Mouse (Mus musculus) adrenal gland, adult 10 weeks (tissue): Measurements from ENCODE around the gene Traf7. TPM values are rescaled to one million over a fixed set of nuclear protein-coding genes. Genes with fewer than 3 reads are reported as not detected.

ENCODE experiments used
- polyA plus RNA-seq: library from polyadenylated mRNA; stranded (reverse); fragments of 350-450 nt; fragmentation: Illumina TruSeq; extraction: RNeasy Lipid Tissue Mini Kit (QIAGEN cat#74804); gene quantifications from one replicate; pipeline ENCODE4 v1.2.3, GENCODE M21; 2014; ENCODE audit warnings: low read depth, low replicate concordance

The Traf7 gene
- polyA plus RNA-seq = 8.4 TPM

GRCm38 (mm10) chr17:24527723-24528559 is at the start of gene Traf7:
TSS of gene Traf7 (minus strand) at chr17:24527938.

DNA sequence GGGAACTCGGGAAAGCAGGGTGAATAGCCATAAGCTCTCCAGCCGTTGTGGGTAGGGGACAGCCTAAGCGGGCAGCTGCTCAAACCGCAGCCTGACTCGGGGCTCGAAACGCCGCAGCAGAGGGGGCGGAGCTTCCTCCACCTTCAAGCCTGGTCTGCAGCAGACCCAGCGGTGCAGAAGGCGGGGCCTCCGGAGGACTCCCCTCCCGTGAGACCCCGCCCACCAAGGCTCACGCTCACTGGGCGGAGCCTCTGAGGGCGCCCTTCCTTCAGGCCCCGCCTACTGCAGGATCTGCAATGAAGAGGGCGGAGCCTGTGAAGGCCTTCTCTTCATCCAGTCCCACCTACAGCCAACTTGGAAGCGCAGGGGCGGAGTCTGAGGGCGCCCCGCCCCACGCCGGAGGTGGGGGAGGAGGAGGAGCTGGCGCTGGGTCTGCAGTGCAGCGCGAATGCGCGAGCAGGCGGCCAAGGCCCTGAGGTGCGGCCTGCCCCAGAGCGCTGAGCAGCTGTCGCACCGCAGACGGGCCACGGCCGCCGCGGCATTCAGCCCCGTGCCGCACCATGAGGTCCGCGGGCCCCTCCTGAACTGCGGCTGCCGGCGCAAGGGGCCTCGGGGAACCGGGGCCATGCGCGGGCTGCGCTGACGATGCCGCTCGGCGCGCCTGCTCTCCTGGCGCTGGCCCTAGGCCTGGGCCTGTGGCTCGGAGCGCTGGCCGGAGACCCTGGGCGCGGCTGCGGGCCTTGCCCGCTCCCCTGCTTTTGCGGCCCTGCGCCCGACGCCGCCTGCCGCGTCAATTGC is 22.1 kb upstream of the Traf7 start, which contains the start of gene Pkd1:
Gene Pkd1, plus strand, starts transcription at position 217 of the 798 bp plus-strand sequence.

GRCm38 (mm10) chr17:24534160-24534718 is 6.5 kb upstream of the Traf7 start, which contains the start of gene Rab26:
TSS of gene Rab26 (minus strand) at chr17:24534210.

GRCm38 (mm10) chr17:24488186-24488661 is 39.5 kb downstream of the Traf7 start, which contains the start of gene Caskin1:
TSS of gene Caskin1 (plus strand) at chr17:24488601.

DNA sequence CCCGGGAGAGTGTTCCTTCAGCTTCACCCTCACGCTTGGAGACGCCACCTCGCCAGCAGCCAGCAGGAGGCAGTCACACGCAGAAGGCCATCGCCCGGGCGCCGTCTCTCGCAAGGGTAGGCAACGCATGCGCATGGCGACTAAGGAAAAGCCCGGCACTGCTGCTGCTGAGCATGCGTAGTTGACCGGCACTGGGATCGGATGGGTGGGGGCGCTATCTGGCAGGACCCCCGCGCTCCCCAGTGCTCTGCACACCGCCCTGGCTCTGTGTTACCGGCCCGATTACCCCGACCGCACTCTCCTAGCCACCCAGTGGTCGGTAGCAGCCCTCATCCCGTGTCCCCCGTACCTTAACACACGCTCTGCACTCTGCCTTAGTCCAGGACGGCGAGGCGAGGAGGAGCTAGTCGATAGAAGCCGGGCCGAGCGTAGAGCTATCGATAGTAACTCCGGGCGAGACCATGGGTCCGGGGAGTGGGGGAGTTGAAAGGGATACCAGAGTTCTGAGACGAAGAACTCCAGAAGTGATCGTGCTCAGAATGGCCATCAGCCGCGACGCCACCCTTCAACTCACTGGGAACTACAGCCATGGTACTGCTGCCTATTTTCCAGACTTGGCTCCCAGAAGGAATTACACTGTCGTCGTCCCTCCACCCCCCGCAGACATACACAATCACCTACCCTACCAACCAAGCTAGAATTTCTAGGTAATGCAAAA is 48.9 kb downstream of the Traf7 start, which contains the start of gene Mlst8:
Gene Mlst8, minus strand, starts transcription at position 416 of the 718 bp plus-strand sequence.

GRCm38 (mm10) chr17:24473612-24474275 is 54.0 kb downstream of the Traf7 start, which contains the start of gene Bricd5:
TSS of gene Bricd5 (plus strand) at chr17:24473884.

GRCm38 (mm10) chr17:24469910-24470602 is 57.7 kb downstream of the Traf7 start, which contains the start of the genes E4f1 and Pgp:
TSS of gene E4f1 (minus strand) at chr17:24470313.
TSS of gene Pgp (plus strand) at chr17:24470392.

Other genes with a start within 250 kb of the Traf7 start
- not detected for gene Abca17, start 176.9 kb downstream of the Traf7 start, polyA plus RNA-seq
- gene Abca3, start 176.0 kb downstream of the Traf7 start, polyA plus RNA-seq = 2.9 TPM
- 41.9 TPM for gene Rnps1, start 113.4 kb downstream of the Traf7 start, polyA plus RNA-seq
- 42.5 TPM for gene Eci1, start 101.3 kb downstream of the Traf7 start, polyA plus RNA-seq
- not detected for gene Dnase1l2, start 84.8 kb downstream of the Traf7 start, polyA plus RNA-seq
- gene E4f1, start 57.6 kb downstream of the Traf7 start, polyA plus RNA-seq = 0.52 TPM
- gene Pgp, start 57.5 kb downstream of the Traf7 start, polyA plus RNA-seq = 79.8 TPM
- gene Bricd5, start 54.1 kb downstream of the Traf7 start, polyA plus RNA-seq = not detected
- 5.9 TPM for gene Mlst8, start 48.9 kb downstream of the Traf7 start, polyA plus RNA-seq
- gene Caskin1, start 39.3 kb downstream of the Traf7 start, polyA plus RNA-seq = 1.6 TPM
- gene Rab26, start 6.3 kb upstream of the Traf7 start, polyA plus RNA-seq = not detected
- 10.1 TPM for gene Pkd1, start 21.9 kb upstream of the Traf7 start, polyA plus RNA-seq
- gene Tsc2, start 104.7 kb upstream of the Traf7 start, polyA plus RNA-seq = 16.9 TPM
- gene Nthl1, start 104.7 kb upstream of the Traf7 start, polyA plus RNA-seq = 0.47 TPM
- gene Slc9a3r2, start 122.4 kb upstream of the Traf7 start, polyA plus RNA-seq = 16.7 TPM
- gene Npw, start 130.5 kb upstream of the Traf7 start, polyA plus RNA-seq = not detected
- 2.2 TPM for gene Zfp598, start 141.7 kb upstream of the Traf7 start, polyA plus RNA-seq
- gene Syngr3, start 162.0 kb upstream of the Traf7 start, polyA plus RNA-seq = 0.76 TPM
- gene Gfer, start 168.2 kb upstream of the Traf7 start, polyA plus RNA-seq = 9.0 TPM
- gene Noxo1, start 168.3 kb upstream of the Traf7 start, polyA plus RNA-seq = 0.87 TPM
- not detected for gene Tbl3, start 179.7 kb upstream of the Traf7 start, polyA plus RNA-seq
- not detected for gene Rnf151, start 190.1 kb upstream of the Traf7 start, polyA plus RNA-seq
- gene Rps2, start 190.2 kb upstream of the Traf7 start, polyA plus RNA-seq = 403 TPM
- 88.7 TPM for gene Ndufb10, start 196.5 kb upstream of the Traf7 start, polyA plus RNA-seq
- gene Rpl3l, start 199.9 kb upstream of the Traf7 start, polyA plus RNA-seq = 0.64 TPM
- 6.8 TPM for gene Msrb1, start 208.7 kb upstream of the Traf7 start, polyA plus RNA-seq
- gene Hs3st6, start 225.1 kb upstream of the Traf7 start, polyA plus RNA-seq = not detected